Mouse (Mus musculus) cerebellum, adult 2 months (tissue): ENCODE data around the gene Klhl25.

Experiments used
- CTCF ChIP-seq: fragments of 200-500 bp; IDR thresholded peaks from 2 replicates; pipeline ENCODE4 v1.5.1; 2011; ENCODE audit warnings: low read depth, mild to moderate bottlenecking, control low read depth, low read length, moderate library complexity, borderline replicate concordance; ENCODE audit not compliant: insufficient read depth
- POLR2A ChIP-seq: fragments of 200-500 bp; IDR thresholded peaks from 2 replicates; pipeline ENCODE4 v1.6.1; 2011; ENCODE audit warnings: low read length, control low read depth, borderline replicate concordance; ENCODE audit not compliant: insufficient read depth

DNA sequence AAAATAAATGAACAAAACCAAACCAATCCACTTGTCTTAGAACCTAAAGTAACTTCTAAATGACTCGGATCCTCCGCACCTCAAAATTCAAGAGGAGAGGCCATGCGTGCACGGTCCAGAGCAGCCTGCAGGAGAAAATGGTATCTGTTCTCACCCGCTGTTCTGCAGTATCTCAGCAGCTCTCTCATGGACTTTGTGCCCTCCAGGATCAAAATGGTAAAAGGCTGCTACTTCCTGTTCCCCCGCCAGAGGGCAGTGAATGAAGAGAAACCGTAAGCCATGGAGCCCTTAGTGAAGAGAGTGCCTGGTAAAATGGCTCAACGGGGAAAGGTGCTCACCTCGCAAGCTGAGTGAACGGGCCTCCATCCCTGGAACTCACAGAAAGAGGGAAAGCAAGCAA is 20.3 kb upstream of the Klhl25 start:
- peak; percentile 81 for TF ChIP-seq CTCF
- no peak for TF ChIP-seq POLR2A
